Mouse (Mus musculus): ENCODE results near the gene Ampd2. TPM values are rescaled to one million over a fixed set of nuclear protein-coding genes. Genes with fewer than 3 reads are reported as not detected.

The Ampd2 gene
- total and polyA plus RNA-seq, 2 experiments from 2014 or later, result 58.8 to 79.8 TPM

DNA sequence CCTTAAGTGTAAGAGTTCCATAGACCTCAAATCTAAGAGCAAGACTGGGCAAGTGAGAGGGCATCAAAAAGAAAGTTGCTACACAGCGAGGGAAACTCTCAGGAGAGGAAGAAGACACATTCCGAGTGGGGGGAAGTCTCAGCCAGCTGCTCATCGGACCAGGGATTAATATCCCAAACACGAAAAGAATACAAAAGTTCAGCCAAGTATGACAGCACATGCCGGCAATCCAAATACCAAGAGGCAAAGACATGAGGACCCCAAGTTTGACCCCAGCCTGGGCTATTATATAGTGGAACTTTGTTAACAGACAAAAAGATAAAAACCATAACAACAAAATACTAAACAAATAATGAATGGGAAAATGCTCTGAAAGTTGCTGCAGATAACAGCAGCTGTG lies 53.3 kb downstream of the Ampd2 start:
- Histone ChIP-seq H3K4me3 (ENCODE audit: low read depth, low read length) (no peak overlapping the region), H3K9me3 (ENCODE audit: low read length) (no peaks in the 10 kb centered on the region), H3K4me2 (ENCODE audit: low read depth, low read length, poor library complexity, severe bottlenecking) (no peak overlapping the region), H3K4me1 (ENCODE audit: insufficient read depth, low read length) (no peaks in the 10 kb centered on the region), H3K27ac (ENCODE audit: low read depth, low read length) (no peak overlapping the region), H3K36me3 (ENCODE audit: insufficient read depth, low read length) (no peaks in the 10 kb centered on the region), H3K9ac (replicated peaks; ENCODE audit: low read length, poor library complexity, severe bottlenecking) (no peak overlapping the region), H3K27me3 (ENCODE audit: insufficient read depth, low read length) (no peaks in the 10 kb centered on the region)
- TF ChIP-seq CTCF (IDR thresholded peaks at IDR 0.05), result no peak
- ATAC-seq (ENCODE audit: low FRiP score) (no peak), DNase-seq (ENCODE audit: low spot score) (no peak)
- 58% methylated on average over 5 of the region's 5 CpGs for WGBS

DNA sequence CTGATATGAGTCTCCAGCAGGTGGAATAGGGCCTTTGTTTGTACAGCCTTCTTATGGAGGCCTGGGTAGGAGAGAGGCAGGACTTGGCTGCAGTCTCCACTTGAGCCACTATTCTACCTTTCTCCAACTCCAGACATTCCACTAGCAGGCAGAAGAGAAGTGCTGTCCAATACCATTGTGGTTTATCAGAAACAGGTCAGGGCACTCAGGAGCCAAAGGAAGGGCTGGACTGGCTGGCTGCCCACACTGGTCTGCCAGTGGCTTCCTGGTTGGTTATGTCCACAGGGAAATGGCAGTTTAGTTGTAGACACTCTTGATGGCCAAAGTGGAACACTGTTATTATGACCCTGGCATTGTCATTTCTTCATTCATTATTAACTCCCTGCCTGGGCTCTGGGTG lies 54.3 kb downstream of the Ampd2 start:
- H3K4me2 ChIP-seq (ENCODE audit: low read depth, low read length, poor library complexity, severe bottlenecking), result no peak overlapping the region
- no peak for DNase-seq (ENCODE audit: low spot score)

GRCm38 (mm10) chr3:108028641-108029365 lies 57.6 kb downstream of the Ampd2 start:
- Histone ChIP-seq H3K9me3 (ENCODE audit: low read length) (no peaks in the 10 kb centered on the region), H3K9ac (replicated peaks; ENCODE audit: low read length, poor library complexity, severe bottlenecking) (no peak overlapping the region), H3K27me3 (ENCODE audit: insufficient read depth, low read length) (no peaks in the 10 kb centered on the region), H3K4me3 (ENCODE audit: low read depth, low read length) (no peak overlapping the region), H3K4me2 (ENCODE audit: low read depth, low read length, poor library complexity, severe bottlenecking) (no peak overlapping the region), H3K36me3 (ENCODE audit: insufficient read depth, low read length) (no peaks in the 10 kb centered on the region), H3K4me1 (ENCODE audit: insufficient read depth, low read length) (no peaks in the 10 kb centered on the region), H3K27ac (ENCODE audit: low read depth, low read length) (no peak overlapping the region)
- DNase-seq (ENCODE audit: low spot score), result no peak
- TF ChIP-seq CTCF (IDR thresholded peaks at IDR 0.05), result no peak
- 68% methylated on average over 4 of the region's 4 CpGs for WGBS
- ATAC-seq (ENCODE audit: low FRiP score), result no peak

More for the DNA sequence above, 54.3 kb downstream of the Ampd2 start:
- Histone ChIP-seq H3K9ac (replicated peaks; ENCODE audit: low read length, poor library complexity, severe bottlenecking) (no peak overlapping the region), H3K9me3 (ENCODE audit: low read length) (no peaks in the 10 kb centered on the region), H3K27me3 (ENCODE audit: insufficient read depth, low read length) (no peaks in the 10 kb centered on the region), H3K36me3 (ENCODE audit: insufficient read depth, low read length) (no peaks in the 10 kb centered on the region), H3K27ac (ENCODE audit: low read depth, low read length) (no peak overlapping the region), H3K4me1 (ENCODE audit: insufficient read depth, low read length) (no peaks in the 10 kb centered on the region), H3K4me3 (ENCODE audit: low read depth, low read length) (no peak overlapping the region)
- no peak for TF ChIP-seq CTCF (IDR thresholded peaks at IDR 0.05)
- no peak for ATAC-seq (ENCODE audit: low FRiP score)

GRCm38 (mm10) chr3:108026597-108026996 lies 59.9 kb downstream of the Ampd2 start:
- ATAC-seq (ENCODE audit: low FRiP score), result no peak
- TF ChIP-seq CTCF (IDR thresholded peaks at IDR 0.05), result no peak
- 82% methylated on average over 1 of the region's 1 CpGs for WGBS

GRCm38 (mm10) chr3:108026049-108026448 lies 60.4 kb downstream of the Ampd2 start:
- no peaks in the 10 kb centered on the region for H3K4me1 ChIP-seq (ENCODE audit: insufficient read depth, low read length)
- H3K9ac ChIP-seq (replicated peaks; ENCODE audit: low read length, poor library complexity, severe bottlenecking), result no peak overlapping the region
- H3K4me3 ChIP-seq (ENCODE audit: low read depth, low read length), result no peak overlapping the region
- no peak overlapping the region for H3K27ac ChIP-seq (ENCODE audit: low read depth, low read length)
- H3K9me3 ChIP-seq (ENCODE audit: low read length), result no peaks in the 10 kb centered on the region
- H3K27me3 ChIP-seq (ENCODE audit: insufficient read depth, low read length), result no peaks in the 10 kb centered on the region
- WGBS, result 88% methylated on average over 5 of the region's 5 CpGs
- no peaks in the 10 kb centered on the region for H3K36me3 ChIP-seq (ENCODE audit: insufficient read depth, low read length)
- DNase-seq (ENCODE audit: low spot score) (peak; percentile 42), ATAC-seq (ENCODE audit: low FRiP score) (no peak)
- TF ChIP-seq CTCF (IDR thresholded peaks at IDR 0.05), result no peak
- no peak overlapping the region for H3K4me2 ChIP-seq (ENCODE audit: low read depth, low read length, poor library complexity, severe bottlenecking)

More at GRCm38 (mm10) chr3:108026597-108026996, 59.9 kb downstream of the Ampd2 start:
- no peak overlapping the region for H3K9ac ChIP-seq (replicated peaks; ENCODE audit: low read length, poor library complexity, severe bottlenecking)
- H3K27ac ChIP-seq (ENCODE audit: low read depth, low read length), result no peak overlapping the region
- H3K36me3 ChIP-seq (ENCODE audit: insufficient read depth, low read length), result no peaks in the 10 kb centered on the region
- no peak overlapping the region for H3K4me2 ChIP-seq (ENCODE audit: low read depth, low read length, poor library complexity, severe bottlenecking)
- no peak overlapping the region for H3K4me3 ChIP-seq (ENCODE audit: low read depth, low read length)
- no peaks in the 10 kb centered on the region for H3K9me3 ChIP-seq (ENCODE audit: low read length)
- H3K27me3 ChIP-seq (ENCODE audit: insufficient read depth, low read length), result no peaks in the 10 kb centered on the region
- no peaks in the 10 kb centered on the region for H3K4me1 ChIP-seq (ENCODE audit: insufficient read depth, low read length)
- DNase-seq (ENCODE audit: low spot score), result no peak

DNA sequence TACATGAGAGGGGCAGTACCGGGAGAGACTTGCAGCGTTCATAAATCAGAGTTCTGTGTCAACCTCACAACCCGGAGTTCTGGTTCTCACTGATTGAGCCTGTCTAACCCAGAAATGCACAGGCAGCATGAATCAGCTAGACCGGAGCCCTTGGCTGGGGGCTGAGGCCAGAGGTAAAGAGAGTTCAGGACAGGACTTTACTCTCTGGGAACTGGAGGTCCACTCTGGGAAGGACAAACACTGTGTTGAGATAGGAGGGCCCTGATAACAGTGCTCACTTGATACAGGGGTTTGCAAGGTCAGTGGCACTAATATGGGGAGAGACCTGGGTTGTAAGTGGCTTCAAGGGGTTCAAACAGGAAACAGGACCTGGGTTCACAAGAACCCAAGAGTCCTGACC lies 61.1 kb downstream of the Ampd2 start:
- Histone ChIP-seq H3K4me3 (ENCODE audit: low read depth, low read length) (no peak overlapping the region), H3K9me3 (ENCODE audit: low read length) (no peaks in the 10 kb centered on the region), H3K27me3 (ENCODE audit: insufficient read depth, low read length) (no peaks in the 10 kb centered on the region), H3K9ac (replicated peaks; ENCODE audit: low read length, poor library complexity, severe bottlenecking) (no peak overlapping the region), H3K4me1 (ENCODE audit: insufficient read depth, low read length) (no peaks in the 10 kb centered on the region), H3K27ac (ENCODE audit: low read depth, low read length) (no peak overlapping the region), H3K36me3 (ENCODE audit: insufficient read depth, low read length) (no peaks in the 10 kb centered on the region), H3K4me2 (ENCODE audit: low read depth, low read length, poor library complexity, severe bottlenecking) (no peak overlapping the region)
- no peak for TF ChIP-seq CTCF (IDR thresholded peaks at IDR 0.05)
- ATAC-seq (ENCODE audit: low FRiP score), result no peak
- DNase-seq (ENCODE audit: low spot score), result no peak
- WGBS, result 83% methylated on average over 4 of the region's 4 CpGs

Other genes with a start within 250 kb of the Ampd2 start
- not detected in 2 replicates for gene Eps8l3, start 209.4 kb downstream of the Ampd2 start, total RNA-seq (2014; rRNA removed)
- not detected in 2 replicates for gene Eps8l3, start 209.4 kb downstream of the Ampd2 start, polyA plus RNA-seq (2015; fragmentation: Nextera tagmentation; extraction: Ambion mirVana)
- gene Gstm5, start 190.8 kb downstream of the Ampd2 start, total RNA-seq (2014; rRNA removed), result 142 and 166 TPM in 2 replicates
- 316 and 320 TPM in 2 replicates for gene Gstm5, start 190.8 kb downstream of the Ampd2 start, polyA plus RNA-seq (2015; fragmentation: Nextera tagmentation; extraction: Ambion mirVana)
- gene Gstm7, start 154.8 kb downstream of the Ampd2 start, total RNA-seq (2014; rRNA removed), result 28.5 and 36.4 TPM in 2 replicates
- gene Gstm7, start 154.8 kb downstream of the Ampd2 start, polyA plus RNA-seq (2015; fragmentation: Nextera tagmentation; extraction: Ambion mirVana), result 38.3 and 38.9 TPM in 2 replicates
- 16.7 and 25.5 TPM in 2 replicates for gene Gstm6, start 142.9 kb downstream of the Ampd2 start, total RNA-seq (2014; rRNA removed)
- 27.2 and 31.6 TPM in 2 replicates for gene Gstm6, start 142.9 kb downstream of the Ampd2 start, polyA plus RNA-seq (2015; fragmentation: Nextera tagmentation; extraction: Ambion mirVana)
- gene Gstm3, start 117.4 kb downstream of the Ampd2 start, total RNA-seq (2014; rRNA removed), result not detected in 2 replicates
- not detected in 2 replicates for gene Gstm3, start 117.4 kb downstream of the Ampd2 start, polyA plus RNA-seq (2015; fragmentation: Nextera tagmentation; extraction: Ambion mirVana)
- gene Gstm2, start 100.2 kb downstream of the Ampd2 start, total RNA-seq (2014; rRNA removed), result 8.5 and 10.2 TPM in 2 replicates
- gene Gstm2, start 100.2 kb downstream of the Ampd2 start, polyA plus RNA-seq (2015; fragmentation: Nextera tagmentation; extraction: Ambion mirVana), result 13.0 and 14.8 TPM in 2 replicates
- 105 and 142 TPM in 2 replicates for gene Gstm1, start 68.7 kb downstream of the Ampd2 start, total RNA-seq (2014; rRNA removed)
- gene Gstm1, start 68.7 kb downstream of the Ampd2 start, polyA plus RNA-seq (2015; fragmentation: Nextera tagmentation; extraction: Ambion mirVana), result 293 and 371 TPM in 2 replicates
- 4.1 and 4.5 TPM in 2 replicates for gene Gstm4, start 41.8 kb downstream of the Ampd2 start, total RNA-seq (2014; rRNA removed)
- gene Gstm4, start 41.8 kb downstream of the Ampd2 start, polyA plus RNA-seq (2015; fragmentation: Nextera tagmentation; extraction: Ambion mirVana), result 25.6 and 25.9 TPM in 2 replicates
- gene Gnat2, start 6.1 kb upstream of the Ampd2 start, total RNA-seq (2014; rRNA removed), result 0.28 TPM in 1 of 2 replicates, not detected in the other
- gene Gnat2, start 6.1 kb upstream of the Ampd2 start, polyA plus RNA-seq (2015; fragmentation: Nextera tagmentation; extraction: Ambion mirVana), result 0.26 and 0.28 TPM in 2 replicates
- 70.8 and 97.2 TPM in 2 replicates for gene Gnai3, start 59.5 kb upstream of the Ampd2 start, total RNA-seq (2014; rRNA removed)
- gene Gnai3, start 59.5 kb upstream of the Ampd2 start, polyA plus RNA-seq (2015; fragmentation: Nextera tagmentation; extraction: Ambion mirVana), result 87.4 and 93.6 TPM in 2 replicates
- gene Gpr61, start 68.2 kb upstream of the Ampd2 start, total RNA-seq (2014; rRNA removed), result 12.2 and 12.8 TPM in 2 replicates
- 7.8 and 8.4 TPM in 2 replicates for gene Gpr61, start 68.2 kb upstream of the Ampd2 start, polyA plus RNA-seq (2015; fragmentation: Nextera tagmentation; extraction: Ambion mirVana)
- gene Amigo1, start 99.7 kb upstream of the Ampd2 start, total RNA-seq (2014; rRNA removed), result 35.5 and 37.8 TPM in 2 replicates
- gene Amigo1, start 99.7 kb upstream of the Ampd2 start, polyA plus RNA-seq (2015; fragmentation: Nextera tagmentation; extraction: Ambion mirVana), result 12.2 and 12.6 TPM in 2 replicates
- 3.7 and 4.9 TPM in 2 replicates for gene Cyb561d1, start 114.6 kb upstream of the Ampd2 start, total RNA-seq (2014; rRNA removed)
- gene Cyb561d1, start 114.6 kb upstream of the Ampd2 start, polyA plus RNA-seq (2015; fragmentation: Nextera tagmentation; extraction: Ambion mirVana), result 3.5 and 4.0 TPM in 2 replicates
- 22.5 and 24.9 TPM in 2 replicates for gene Atxn7l2, start 124.3 kb upstream of the Ampd2 start, total RNA-seq (2014; rRNA removed)
- 16.1 and 19.3 TPM in 2 replicates for gene Atxn7l2, start 124.3 kb upstream of the Ampd2 start, polyA plus RNA-seq (2015; fragmentation: Nextera tagmentation; extraction: Ambion mirVana)
- 0.42 and 0.55 TPM in 2 replicates for gene Sypl2, start 140.0 kb upstream of the Ampd2 start, total RNA-seq (2014; rRNA removed)
- 0.10 and 0.17 TPM in 2 replicates for gene Sypl2, start 140.0 kb upstream of the Ampd2 start, polyA plus RNA-seq (2015; fragmentation: Nextera tagmentation; extraction: Ambion mirVana)
- 93.3 and 102 TPM in 2 replicates for gene Psma5, start 170.3 kb upstream of the Ampd2 start, total RNA-seq (2014; rRNA removed)
- 221 and 224 TPM in 2 replicates for gene Psma5, start 170.3 kb upstream of the Ampd2 start, polyA plus RNA-seq (2015; fragmentation: Nextera tagmentation; extraction: Ambion mirVana)
- gene Sort1, start 197.4 kb upstream of the Ampd2 start, total RNA-seq (2014; rRNA removed), result 68.4 and 80.3 TPM in 2 replicates
- gene Sort1, start 197.4 kb upstream of the Ampd2 start, polyA plus RNA-seq (2015; fragmentation: Nextera tagmentation; extraction: Ambion mirVana), result 11.2 and 12.7 TPM in 2 replicates

Measured in midbrain, postnatal 0 days (tissue).